Mouse (Mus musculus): ENCODE results near the gene Bcar3. TPM values are rescaled to one million over a fixed set of nuclear protein-coding genes. Genes with fewer than 3 reads are reported as not detected.

Gene Bcar3
- polyA plus RNA-seq, 1 experiment: 19.4 TPM

GRCm38 (mm10) chr3:122291828-122292227 is 2.1 kb upstream of the Bcar3 start:
- DNase-seq (ENCODE audit: extremely low spot score in 1 of 2, low spot score in 1 of 2): no peak

GRCm38 (mm10) chr3:122292300-122293222 is 1.4 kb upstream of the Bcar3 start:
- DNase-seq (ENCODE audit: extremely low spot score in 1 of 2, low spot score in 1 of 2): peak; percentile 82 to 91

GRCm38 (mm10) chr3:122293223-122293953 is 548 bp upstream of the Bcar3 start:
- peak in 1 of 2 experiments; percentile 51 for DNase-seq (ENCODE audit: extremely low spot score in 1 of 2, low spot score in 1 of 2)

GRCm38 (mm10) chr3:122295511-122295910 is 1.6 kb downstream of the Bcar3 start:
- peak in 1 of 2 experiments; percentile 82 for DNase-seq (ENCODE audit: extremely low spot score in 1 of 2, low spot score in 1 of 2)

GRCm38 (mm10) chr3:122296979-122297378 is 3.0 kb downstream of the Bcar3 start:
- no peak for DNase-seq (ENCODE audit: extremely low spot score in 1 of 2, low spot score in 1 of 2)

- DNase-seq (ENCODE audit: extremely low spot score in 1 of 2, low spot score in 1 of 2): peak; percentile 80 to 86
Observed at GRCm38 (mm10) chr3:122300983-122301919, 7.3 kb downstream of the Bcar3 start.

GRCm38 (mm10) chr3:122304560-122304959 is 10.6 kb downstream of the Bcar3 start:
- no peak for DNase-seq (ENCODE audit: extremely low spot score in 1 of 2, low spot score in 1 of 2)

- DNase-seq (ENCODE audit: extremely low spot score in 1 of 2, low spot score in 1 of 2): no peak
Observed at GRCm38 (mm10) chr3:122307894-122308671, 14.1 kb downstream of the Bcar3 start.

GRCm38 (mm10) chr3:122308981-122309380 is 15.0 kb downstream of the Bcar3 start:
- DNase-seq (ENCODE audit: extremely low spot score in 1 of 2, low spot score in 1 of 2): no peak

GRCm38 (mm10) chr3:122312078-122312477 is 18.1 kb downstream of the Bcar3 start:
- DNase-seq (ENCODE audit: extremely low spot score in 1 of 2, low spot score in 1 of 2): peak; percentile 62 to 94

GRCm38 (mm10) chr3:122312936-122313629 is 19.1 kb downstream of the Bcar3 start:
- no peak for DNase-seq (ENCODE audit: extremely low spot score in 1 of 2, low spot score in 1 of 2)

GRCm38 (mm10) chr3:122313936-122314335 is 20.0 kb downstream of the Bcar3 start:
- DNase-seq (ENCODE audit: extremely low spot score in 1 of 2, low spot score in 1 of 2): no peak

GRCm38 (mm10) chr3:122316621-122317020 is 22.7 kb downstream of the Bcar3 start:
- DNase-seq (ENCODE audit: extremely low spot score in 1 of 2, low spot score in 1 of 2): no peak

GRCm38 (mm10) chr3:122317339-122317738 is 23.4 kb downstream of the Bcar3 start:
- no peak for DNase-seq (ENCODE audit: extremely low spot score in 1 of 2, low spot score in 1 of 2)

- DNase-seq (ENCODE audit: extremely low spot score in 1 of 2, low spot score in 1 of 2): no peak
Observed at GRCm38 (mm10) chr3:122322226-122322625, 28.3 kb downstream of the Bcar3 start.

GRCm38 (mm10) chr3:122323841-122324240 is 29.9 kb downstream of the Bcar3 start:
- no peak for DNase-seq (ENCODE audit: extremely low spot score in 1 of 2, low spot score in 1 of 2)

GRCm38 (mm10) chr3:122324528-122324927 is 30.6 kb downstream of the Bcar3 start:
- DNase-seq (ENCODE audit: extremely low spot score in 1 of 2, low spot score in 1 of 2): no peak

GRCm38 (mm10) chr3:122330484-122330883 is 36.5 kb downstream of the Bcar3 start:
- DNase-seq (ENCODE audit: extremely low spot score in 1 of 2, low spot score in 1 of 2): no peak

- peak in 1 of 2 experiments; percentile 10 for DNase-seq (ENCODE audit: extremely low spot score in 1 of 2, low spot score in 1 of 2)
Observed at GRCm38 (mm10) chr3:122333493-122333892, 39.6 kb downstream of the Bcar3 start.
